Mouse (Mus musculus) cerebellum, adult 11-12 months (tissue): ENCODE data around the gene Nipbl.

Experiments used
- DNase-seq: peaks from one replicate; pipeline ENCODE4 v3.0.0; 2022

Nipbl gene

GRCm38 (mm10) chr15:8416500-8417138 is 27.6 kb downstream of the Nipbl start:
- DNase-seq = no peak

- DNase-seq = no peak
Measured at GRCm38 (mm10) chr15:8413356-8413755, 30.9 kb downstream of the Nipbl start.

GRCm38 (mm10) chr15:8411873-8412272 is 32.4 kb downstream of the Nipbl start:
- no peak for DNase-seq

- DNase-seq = no peak
Measured at GRCm38 (mm10) chr15:8411168-8411837, 33.0 kb downstream of the Nipbl start.

- no peak for DNase-seq
Measured at GRCm38 (mm10) chr15:8407082-8407481, 37.2 kb downstream of the Nipbl start.

- no peak for DNase-seq
Measured at GRCm38 (mm10) chr15:8406219-8406618, 38.0 kb downstream of the Nipbl start.

GRCm38 (mm10) chr15:8402591-8402990 is 41.7 kb downstream of the Nipbl start:
- no peak for DNase-seq

GRCm38 (mm10) chr15:8401536-8401935 is 42.7 kb downstream of the Nipbl start:
- no peak for DNase-seq

GRCm38 (mm10) chr15:8391764-8392163 is 52.5 kb downstream of the Nipbl start:
- no peak for DNase-seq

- no peak for DNase-seq
Measured at GRCm38 (mm10) chr15:8382213-8382612, 62.0 kb downstream of the Nipbl start.

GRCm38 (mm10) chr15:8375657-8376056 is 68.6 kb downstream of the Nipbl start:
- no peak for DNase-seq

- DNase-seq = no peak
Measured at GRCm38 (mm10) chr15:8374724-8375123, 69.5 kb downstream of the Nipbl start.

GRCm38 (mm10) chr15:8347104-8347773 is 97.0 kb downstream of the Nipbl start:
- no peak for DNase-seq

- DNase-seq = no peak
Measured at GRCm38 (mm10) chr15:8340596-8340995, 103.7 kb downstream of the Nipbl start.

GRCm38 (mm10) chr15:8331547-8331946 is 112.7 kb downstream of the Nipbl start:
- DNase-seq = no peak

- DNase-seq = no peak
Measured at GRCm38 (mm10) chr15:8325629-8326028, 118.6 kb downstream of the Nipbl start.

- DNase-seq = no peak
Measured at GRCm38 (mm10) chr15:8324833-8325232, 119.4 kb downstream of the Nipbl start.

GRCm38 (mm10) chr15:8324061-8324460 is 120.2 kb downstream of the Nipbl start:
- no peak for DNase-seq

GRCm38 (mm10) chr15:8321491-8321890 is 122.8 kb downstream of the Nipbl start:
- DNase-seq = no peak

- DNase-seq = no peak
Measured at GRCm38 (mm10) chr15:8319191-8319590, 125.1 kb downstream of the Nipbl start.

GRCm38 (mm10) chr15:8317381-8317780 is 126.9 kb downstream of the Nipbl start:
- no peak for DNase-seq

GRCm38 (mm10) chr15:8305474-8305873 is 138.8 kb downstream of the Nipbl start:
- DNase-seq = no peak

GRCm38 (mm10) chr15:8302944-8303343 is 141.3 kb downstream of the Nipbl start:
- DNase-seq = no peak

GRCm38 (mm10) chr15:8294150-8294549 is 150.1 kb downstream of the Nipbl start:
- no peak for DNase-seq
